Mouse (Mus musculus) activated CD4-positive, CD25-positive, alpha-beta regulatory T cell, adult 4 months (primary cell): ENCODE data around the gene Sema3e. TPM values are rescaled to one million over a fixed set of nuclear protein-coding genes. Genes with fewer than 3 reads are reported as not detected.

Experiments
- ATAC-seq: one replicate; pipeline ENCODE4 v1.8.0; 2017
- polyA plus RNA-seq, 2 experiments: library from polyadenylated mRNA; unstranded; fragments of 100-300 nt; shearing (Covaris generic); gene quantifications; one replicate each; pipeline ENCODE4 v1.2.1; 2017

Gene Sema3e
- polyA plus RNA-seq, 2 experiments from 2014 or later = 0.21 TPM; not detected in 1

DNA sequence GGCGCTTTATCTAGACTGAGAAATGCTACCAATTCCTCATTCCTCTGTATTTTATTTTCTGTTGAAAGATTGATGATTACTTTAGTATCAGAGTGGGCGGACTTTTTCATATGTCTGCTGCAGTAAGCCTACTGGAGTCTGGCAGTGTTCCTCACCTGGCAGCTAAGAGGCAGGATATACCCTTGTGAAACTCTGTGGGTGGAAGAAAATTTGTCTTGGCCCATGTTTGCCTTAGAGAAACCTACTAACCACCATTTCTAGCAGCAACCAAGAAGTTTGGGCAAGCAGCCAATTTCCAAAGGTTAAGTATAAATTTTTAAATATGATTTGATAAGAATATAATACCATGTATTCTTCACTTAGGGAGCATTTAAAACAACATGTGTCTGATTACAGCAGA, 63.0 kb downstream of the Sema3e start:
- ATAC-seq = no peak

DNA sequence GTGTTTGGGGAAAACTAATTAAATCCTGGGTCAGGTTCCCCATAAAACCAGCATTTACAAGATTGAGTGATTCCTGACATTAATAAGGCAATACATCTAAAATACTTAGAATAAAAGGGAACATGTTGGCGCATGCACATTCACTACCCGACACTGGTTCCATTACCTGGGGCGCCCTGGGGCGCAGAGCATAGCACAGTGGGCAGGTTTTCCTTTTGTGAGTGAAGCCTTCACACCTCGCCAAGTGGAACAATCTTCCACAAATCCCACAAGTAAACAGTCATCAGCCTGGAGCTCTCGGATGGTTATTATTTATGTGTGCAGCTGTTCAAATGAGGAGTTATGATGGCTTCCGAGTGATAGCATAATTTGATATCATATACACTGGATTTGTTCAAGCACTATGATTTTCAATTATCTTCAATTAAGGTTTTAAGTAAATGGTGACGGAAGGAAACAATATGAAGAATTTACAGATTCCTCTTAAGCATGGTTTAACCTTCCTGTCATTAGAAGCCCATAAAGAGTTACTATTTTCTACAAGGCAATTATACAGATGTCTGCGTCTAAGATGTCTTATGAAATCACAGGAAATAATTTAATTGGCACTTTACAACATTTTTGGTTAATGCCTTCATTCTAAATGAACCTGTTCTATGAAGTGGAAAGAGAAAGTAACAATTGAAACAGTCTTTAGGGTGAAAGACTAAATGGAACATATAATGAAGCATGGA, 65.0 kb downstream of the Sema3e start:
- ATAC-seq = no peak

DNA sequence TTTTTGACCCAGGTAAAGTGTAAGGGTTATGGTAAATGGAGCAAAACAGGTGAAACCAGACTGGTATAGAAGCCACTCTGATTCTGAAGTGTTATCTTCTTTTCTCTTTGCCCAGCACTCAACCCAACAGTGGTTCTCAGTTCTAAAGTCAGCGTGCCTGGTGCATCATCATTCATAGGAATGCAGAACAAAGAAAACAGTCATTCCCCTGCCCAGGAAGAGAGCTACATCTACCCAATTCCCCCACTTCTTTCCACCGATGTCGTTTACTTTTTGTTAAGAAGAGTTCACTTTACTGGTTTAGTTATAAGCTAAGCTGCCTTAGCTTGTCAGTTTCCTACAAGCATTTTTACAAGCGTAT, 65.5 kb downstream of the Sema3e start:
- no peak for ATAC-seq

DNA sequence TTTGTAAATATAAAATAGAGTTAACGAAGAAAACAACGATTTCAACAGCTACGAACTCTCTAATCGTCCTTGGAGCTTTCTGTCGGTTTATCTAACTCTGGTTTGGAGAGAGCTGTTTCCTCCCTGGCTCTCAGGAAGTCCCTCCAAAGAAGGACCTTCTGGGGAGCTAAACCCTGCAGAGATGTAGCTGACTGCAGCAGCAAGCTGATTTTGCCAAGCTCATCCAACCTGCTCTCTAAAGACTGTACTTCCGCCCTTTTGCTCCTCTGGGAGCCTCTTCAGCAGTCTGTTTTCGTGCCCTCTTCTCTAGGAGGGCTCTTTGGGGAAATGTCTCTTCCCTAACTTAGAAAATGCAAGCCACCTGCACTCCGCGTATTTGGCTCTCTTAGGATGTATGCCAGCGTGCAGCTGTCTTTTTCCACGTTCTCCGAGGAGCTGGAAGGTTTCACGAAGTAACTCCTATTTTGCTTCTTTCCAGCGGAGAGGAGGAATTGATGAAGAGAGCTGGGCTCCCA, 67.2 kb downstream of the Sema3e start:
- no peak for ATAC-seq

DNA sequence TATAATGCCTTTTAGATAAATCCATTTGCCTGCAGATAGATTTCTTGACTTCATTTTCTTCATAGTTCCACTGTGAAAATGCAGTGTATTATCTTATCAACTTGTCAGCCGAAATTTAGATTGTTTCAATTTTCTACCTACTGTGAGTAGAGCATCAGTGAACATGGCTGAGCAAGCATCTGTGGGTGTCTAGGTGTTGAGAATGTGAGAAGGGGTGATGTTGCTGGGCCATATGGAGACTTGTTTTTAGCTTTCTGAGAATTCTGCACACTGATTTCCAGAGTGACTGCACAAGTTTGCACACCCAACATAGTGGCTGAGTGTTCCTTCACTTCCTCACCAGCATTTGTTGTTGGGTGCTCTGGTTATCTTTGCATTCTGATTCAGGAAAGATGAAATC, 71.1 kb downstream of the Sema3e start:
- no peak for ATAC-seq

DNA sequence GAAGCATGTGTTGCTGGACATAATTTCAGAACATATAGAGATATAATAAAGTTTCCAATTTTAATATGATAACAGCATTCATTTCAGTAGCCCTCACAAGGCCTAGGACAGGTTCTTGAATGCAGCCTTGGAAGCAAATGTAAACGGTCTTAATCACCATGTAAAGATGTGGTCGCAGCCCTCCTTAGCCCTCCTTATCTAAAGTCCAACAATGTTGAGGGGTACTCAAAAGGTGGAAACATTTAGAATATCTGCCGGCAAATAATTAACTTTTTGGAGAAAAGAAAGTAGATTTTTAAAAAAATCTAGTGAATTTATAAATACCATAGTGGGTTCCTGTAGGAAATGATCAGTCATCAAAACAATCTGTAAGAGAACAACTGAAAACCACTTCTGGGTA, 73.6 kb downstream of the Sema3e start:
- no peak for ATAC-seq

DNA sequence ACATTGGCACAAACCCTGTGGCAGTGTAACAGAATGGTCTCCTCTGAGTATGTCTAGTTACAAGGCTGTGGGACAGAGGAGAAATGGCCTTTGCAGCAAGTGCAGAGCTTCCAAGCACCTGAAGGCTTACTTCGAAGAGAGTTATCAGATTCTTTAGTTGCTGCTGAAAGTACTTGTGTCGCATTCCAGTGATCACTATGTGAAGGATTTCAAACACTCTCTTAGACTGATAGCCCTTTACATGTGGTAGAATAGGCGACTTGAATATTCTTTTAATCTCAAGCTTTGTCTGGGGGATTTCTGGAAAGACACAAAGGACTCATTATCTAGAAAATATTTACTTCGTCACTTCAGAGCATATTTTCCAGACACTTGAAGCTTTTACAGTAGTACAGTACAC, 82.3 kb downstream of the Sema3e start:
- ATAC-seq = no peak

DNA sequence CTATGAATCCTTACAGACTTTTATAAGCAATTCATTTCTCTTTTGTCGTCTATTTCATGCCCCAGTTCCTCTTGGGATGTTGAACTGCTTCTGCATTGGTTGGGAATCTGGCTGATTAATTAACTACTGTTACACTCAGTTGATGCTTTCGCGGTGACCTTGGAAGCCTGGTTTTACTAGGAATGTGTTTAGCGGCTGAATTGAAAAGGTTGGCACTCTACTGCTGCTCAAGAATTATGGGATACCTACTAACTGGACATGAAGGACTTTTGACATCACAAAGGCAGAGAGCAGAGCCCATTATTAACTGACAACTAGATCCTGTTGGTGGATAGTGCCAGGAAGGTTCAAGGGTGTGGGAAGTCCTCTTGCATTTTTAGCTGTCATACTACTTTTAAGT, 83.9 kb downstream of the Sema3e start:
- ATAC-seq = no peak

DNA sequence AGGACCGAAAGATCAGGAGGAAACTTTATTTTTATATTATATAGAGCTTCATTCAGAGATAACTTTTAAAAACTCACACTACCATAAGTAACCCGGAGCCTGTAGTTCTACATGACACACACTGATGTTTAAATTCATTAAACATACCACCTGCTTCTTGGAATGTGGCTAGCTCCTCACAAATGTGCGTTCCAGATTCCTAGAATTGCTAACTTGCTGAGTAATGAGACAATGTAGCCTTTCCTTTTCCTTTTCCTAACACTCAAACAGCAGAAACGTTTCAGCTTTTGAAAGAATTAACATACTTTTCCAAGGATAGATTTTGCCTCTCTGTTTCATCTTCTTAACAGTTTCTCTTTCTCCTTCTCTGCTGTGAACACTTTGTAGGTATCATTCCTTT, 86.3 kb downstream of the Sema3e start:
- no peak for ATAC-seq

DNA sequence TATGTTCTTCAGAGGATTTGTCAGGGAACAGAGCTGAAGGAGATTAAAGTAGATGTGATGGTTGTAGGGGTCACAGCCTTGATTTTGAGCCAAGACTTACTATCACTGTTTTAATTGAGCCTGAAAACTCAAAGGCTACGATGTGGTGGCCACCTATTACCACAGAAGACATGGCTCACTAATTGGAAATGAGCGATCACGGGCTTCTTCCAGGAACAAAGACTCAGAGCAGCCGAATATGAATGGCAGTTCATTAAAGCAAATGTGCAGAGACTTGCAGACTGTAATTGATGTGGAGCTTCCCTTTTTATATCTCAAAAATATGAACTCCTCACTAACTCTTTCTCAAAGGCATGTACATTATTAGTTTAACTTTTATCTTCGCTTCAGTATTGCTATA, 96.8 kb downstream of the Sema3e start:
- no peak for ATAC-seq

DNA sequence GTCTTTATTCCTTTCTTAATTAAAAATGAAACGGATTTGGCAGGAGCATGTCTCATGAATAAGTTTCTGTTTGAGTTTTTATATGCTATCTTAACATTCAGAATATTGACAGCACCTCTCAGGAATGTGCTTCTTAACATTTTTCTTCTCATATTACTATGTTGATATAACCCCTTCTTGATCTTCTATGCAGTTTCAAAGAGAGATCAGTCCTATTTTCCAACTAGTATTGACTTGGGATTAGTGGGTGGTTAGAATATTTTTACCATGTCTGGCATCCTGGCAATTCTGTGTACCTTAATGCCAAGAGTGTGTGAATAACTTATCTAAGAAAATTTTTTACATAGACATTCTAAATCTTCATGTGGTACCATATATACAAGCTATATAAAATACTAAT, 101.5 kb downstream of the Sema3e start:
- ATAC-seq = no peak

DNA sequence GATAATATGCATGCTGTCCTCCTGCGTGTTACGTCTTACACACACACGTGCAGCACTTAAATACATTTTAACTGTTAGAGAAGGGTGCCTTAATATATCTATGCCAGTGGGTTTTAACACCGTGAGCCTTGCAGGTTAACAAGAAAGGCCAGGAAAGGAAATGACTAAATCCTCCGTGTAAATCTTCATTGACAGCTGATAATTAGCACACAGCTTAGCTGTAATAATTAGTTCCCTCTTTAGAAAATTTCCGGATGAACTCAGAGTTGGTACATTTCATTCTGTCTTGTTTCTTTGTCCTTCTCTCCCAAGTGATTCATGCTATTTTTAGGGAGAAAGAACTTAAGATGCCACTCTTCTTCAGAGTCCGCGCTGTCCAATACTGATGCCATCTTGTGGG, 110.9 kb downstream of the Sema3e start:
- no peak for ATAC-seq

DNA sequence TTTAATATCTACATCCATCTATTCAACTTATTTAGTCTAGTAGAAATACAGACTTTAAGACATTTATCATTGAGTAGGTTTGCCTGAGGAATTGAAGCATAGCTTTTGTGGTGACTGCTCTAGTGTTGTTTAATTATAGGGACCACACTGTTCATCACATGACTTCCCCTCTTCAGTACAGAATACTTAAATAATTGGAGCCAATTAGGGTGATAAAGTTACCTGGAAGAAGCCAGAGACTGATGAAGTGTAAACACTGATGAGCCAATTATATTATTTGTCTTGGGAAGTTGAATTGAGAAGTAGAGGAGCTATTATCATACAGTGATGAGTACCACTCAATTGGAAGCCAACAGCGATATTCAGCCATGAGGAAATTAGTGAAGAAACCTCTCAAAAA, 113.6 kb downstream of the Sema3e start:
- no peak for ATAC-seq

DNA sequence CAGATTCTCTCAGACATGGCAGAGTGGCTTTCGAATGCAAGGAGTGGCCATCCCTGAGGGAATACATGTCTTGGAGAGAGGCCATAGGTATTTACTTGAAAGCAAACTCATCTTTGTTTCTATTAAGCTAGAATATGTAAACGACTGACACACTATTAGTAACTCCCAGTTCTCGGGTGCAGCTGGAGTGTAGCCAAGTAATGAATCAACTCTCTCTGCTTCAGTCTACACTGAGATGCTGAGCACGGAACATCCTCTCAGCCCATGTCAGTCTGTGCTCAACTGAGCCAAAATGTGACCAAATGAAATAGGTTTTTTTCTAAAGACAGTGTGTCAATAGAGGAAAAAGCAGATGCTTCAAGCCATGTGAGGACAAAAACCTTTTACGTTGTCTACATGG, 137.5 kb downstream of the Sema3e start:
- ATAC-seq = no peak

DNA sequence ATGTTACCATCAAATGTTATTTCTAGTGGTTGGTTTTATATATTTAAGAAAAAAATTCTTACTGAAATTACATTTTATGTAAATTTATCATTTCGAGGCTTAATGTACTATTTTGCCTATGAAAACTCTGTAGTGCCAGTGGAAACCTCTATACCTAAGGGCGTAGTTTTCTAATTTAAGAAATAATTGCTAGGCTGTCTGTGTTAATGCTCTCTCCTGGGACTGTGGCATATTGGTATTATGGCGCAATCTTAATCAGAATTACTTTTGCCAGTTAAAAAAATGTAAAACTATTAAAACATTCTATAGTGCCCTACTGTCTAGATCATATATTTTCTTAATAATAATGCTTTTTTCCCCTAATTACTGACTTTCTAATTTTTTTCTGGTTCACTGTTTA, 138.2 kb downstream of the Sema3e start:
- no peak for ATAC-seq

DNA sequence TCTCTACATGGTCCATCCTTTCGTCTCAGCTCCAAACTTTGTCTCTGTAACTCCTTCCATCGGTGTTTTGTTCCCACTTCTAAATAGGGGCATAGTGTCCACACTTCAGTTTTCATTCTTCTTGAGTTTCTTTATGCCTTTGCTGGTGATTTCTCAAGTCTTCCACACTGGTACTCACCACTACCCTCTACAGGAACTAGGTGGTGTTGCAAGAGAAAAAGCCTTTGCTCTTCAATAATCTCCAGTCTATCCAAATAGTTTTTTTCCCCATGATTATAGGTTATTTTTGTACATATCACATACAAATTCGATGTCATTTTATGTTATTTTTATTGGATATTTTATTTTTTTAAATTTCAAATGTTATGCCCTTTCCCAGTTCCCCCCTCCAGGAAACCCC, 142.7 kb downstream of the Sema3e start:
- no peak for ATAC-seq

DNA sequence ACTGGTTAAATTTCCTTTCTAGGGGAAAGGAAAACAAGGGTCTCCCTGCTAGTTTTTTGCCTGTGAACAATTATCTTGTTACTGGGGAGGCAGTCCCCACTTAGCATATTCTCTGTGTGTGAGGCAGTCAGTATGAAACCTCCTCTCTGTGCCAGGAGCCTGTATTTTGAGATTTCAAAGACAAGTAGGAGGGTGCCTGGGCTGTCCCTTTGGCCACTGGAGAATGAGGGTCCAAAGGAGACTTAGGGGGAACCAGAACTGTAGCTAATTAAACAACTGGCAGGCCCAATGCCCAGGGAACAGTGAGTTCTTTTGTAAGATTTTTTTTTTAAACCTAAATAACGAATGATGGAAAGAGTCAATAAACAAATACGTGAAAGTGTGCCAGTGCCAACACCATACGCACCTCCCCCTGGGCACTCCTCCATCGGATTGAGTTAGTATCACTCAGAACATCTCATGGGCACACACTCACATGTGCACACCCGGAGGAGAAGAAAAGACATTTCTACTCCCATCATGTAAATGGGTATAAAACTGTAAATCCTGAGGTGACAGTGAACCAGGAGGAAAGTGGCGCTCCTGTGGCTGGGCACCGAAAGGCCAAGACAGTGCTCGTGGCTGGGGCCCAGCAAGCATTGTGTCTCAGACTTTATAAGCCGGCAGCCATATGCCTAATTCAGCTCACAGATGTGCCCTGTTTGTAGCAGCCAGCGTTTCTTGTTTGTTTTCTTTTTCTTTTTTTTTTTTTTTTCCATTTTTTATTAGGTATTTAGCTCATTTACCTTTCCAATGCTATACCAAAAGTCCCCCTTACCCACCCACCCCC, 148.5 kb downstream of the Sema3e start:
- no peak for ATAC-seq

DNA sequence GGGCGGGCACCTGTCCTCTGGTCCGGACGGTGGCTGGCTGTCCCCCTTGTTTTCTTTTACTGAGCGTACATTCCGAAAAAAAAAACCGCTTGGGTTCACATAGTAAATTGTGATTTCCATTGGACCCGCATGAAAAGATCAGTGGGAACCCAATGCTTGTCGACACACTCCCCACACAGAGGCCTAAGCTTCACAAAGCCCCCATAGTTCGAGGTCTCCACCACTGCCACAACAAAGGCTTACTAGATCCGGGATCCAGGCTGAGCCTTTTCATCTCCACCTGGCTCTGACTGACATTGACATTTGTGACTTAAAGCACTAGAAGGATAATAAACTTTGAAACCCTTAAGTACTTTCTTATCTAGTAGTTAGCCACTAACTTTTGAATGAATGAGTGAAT, 155.5 kb downstream of the Sema3e start:
- no peak for ATAC-seq

DNA sequence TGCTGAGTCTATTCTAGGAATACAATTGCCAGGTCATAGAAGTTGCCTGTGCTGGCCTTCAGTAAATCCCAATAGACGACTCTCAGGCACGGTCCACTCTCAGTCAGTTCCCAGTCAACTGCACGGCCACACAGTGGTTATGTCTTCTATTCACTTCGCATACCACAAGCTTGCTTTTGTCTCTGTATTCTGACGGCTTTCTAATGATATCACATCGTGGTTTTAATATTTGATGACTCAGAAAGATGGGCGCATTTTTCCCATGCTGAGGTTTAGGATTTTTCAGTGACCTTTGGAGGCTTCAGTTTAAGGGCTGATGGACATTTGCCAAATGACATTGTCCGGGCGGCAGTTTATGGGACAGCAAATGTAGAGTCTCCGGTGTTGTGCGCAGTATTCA, 157.1 kb downstream of the Sema3e start:
- ATAC-seq = no peak

DNA sequence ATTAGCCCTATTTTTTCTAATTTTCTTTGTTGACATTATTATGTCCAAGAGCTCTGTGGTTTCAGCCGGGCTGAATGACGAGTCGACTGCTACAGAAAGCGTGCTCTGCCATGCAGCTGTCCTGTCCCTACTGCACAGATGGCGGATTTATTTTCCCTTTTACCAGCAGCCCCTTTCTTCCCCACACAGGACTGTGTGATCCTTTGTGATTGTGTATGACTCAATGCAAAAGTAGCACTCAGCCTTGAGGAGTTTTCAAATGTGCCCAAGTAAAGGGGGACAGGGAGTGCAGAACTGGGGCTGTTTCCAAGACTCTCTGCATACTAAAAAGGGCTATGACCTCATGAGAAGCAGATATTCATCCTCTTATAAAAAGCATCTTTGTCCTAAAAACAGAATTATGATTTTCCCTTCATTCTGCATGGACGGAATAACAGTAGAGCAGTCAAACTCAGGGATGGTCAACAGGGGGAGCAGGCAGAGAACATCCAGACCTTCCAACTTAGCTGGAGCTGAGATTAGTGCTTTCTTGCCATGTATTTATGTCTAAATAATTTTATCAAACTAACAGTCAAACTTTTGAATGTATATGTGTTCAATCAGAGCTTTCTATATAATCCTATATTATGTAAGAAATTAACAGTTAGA, 170.2 kb downstream of the Sema3e start:
- no peak for ATAC-seq

DNA sequence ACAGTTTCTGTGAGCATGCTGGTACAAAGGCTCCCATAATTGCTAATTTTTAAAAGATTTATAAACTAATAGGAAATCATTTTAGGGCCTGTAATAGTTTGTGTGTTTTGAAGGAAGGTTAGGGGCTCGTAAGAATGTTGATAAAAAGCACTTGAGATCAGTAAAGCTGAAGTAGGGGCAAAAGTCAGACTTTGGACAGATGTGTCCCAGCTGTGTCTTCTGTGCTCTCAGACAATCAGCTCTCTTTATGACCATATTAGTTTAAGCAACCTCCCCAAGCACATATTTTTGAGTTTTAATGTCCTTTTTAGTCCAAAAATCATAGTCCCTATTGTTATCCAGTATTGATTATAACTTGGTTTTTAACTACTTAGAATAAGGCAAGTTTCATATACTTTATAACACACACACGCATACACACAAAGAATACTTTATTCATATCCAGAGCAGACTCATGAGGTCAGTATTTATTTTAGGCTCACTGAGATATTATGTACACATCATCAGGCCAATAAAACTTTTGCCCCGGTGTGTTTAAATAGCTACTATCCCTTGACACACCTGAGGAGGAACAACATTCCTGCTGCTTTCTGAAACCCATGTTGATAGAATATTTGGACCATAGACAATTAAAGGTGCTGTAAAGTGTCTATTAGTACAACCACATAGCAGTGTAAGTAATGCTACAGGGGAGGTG, 173.4 kb downstream of the Sema3e start:
- ATAC-seq = no peak

DNA sequence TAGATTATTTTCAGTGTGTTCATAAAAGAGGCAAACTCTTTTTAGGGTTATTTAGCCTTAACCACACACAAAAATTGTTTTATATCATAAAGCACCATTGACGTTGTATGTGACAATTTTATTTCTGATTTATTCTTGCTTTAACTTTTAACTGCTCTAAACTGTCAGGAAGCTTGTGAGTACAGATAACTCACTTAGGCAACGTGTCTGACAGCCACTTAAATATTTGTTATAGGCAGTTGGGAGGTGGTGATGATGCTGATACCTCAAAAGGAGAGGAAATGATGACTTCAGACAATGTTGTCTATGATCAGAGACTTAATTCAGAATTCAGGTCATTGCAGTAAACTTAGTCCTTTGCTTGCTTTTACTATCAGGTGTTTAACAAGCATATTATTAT, 181.7 kb downstream of the Sema3e start:
- ATAC-seq = no peak

DNA sequence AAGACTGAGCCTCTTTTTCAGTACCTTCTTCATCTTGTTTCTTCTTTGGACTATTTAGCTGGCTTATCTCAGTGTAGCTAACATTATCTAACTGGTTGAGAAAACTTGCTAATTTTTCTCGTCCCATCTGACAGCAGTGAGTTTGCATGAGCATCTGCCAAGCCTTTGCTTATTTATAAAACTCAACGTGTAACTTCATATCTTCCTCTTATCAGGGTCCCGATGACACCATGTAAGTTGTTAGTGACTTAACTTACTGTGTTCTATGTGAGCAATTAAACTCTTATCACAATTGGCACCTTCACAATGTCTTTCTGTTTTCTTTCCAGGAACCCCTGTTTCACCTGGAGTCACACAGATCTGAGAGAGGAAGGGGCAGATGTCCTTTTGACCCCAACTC, 184.9 kb downstream of the Sema3e start:
- ATAC-seq = no peak
